Mouse (Mus musculus) limb, embryonic 12.5 days (tissue): ENCODE data around the gene Ccdc3. TPM values are rescaled to one million over a fixed set of nuclear protein-coding genes. Genes with fewer than 3 reads are reported as not detected.

Experiments
- ATAC-seq: fragments of 200-750 bp; cut with Nextera tagmentation; 2 replicates; pipeline ENCODE4 v1.8.0; 2017; ENCODE audit warnings: low read depth, moderate TSS enrichment; ENCODE audit not compliant: insufficient number of reproducible peaks, insufficient read depth, low FRiP score, low TSS enrichment
- H3K27ac ChIP-seq: fragments of 300-500 bp; sonication (generic); 2 replicates; pipeline ENCODE4 v1.5.1; 2016; ENCODE audit warnings: mild to moderate bottlenecking, moderate library complexity
- H3K27me3 ChIP-seq: fragments of 300-500 bp; sonication (generic); 2 replicates; pipeline ENCODE4 v1.6.1; 2016; ENCODE audit warnings: mild to moderate bottlenecking, moderate library complexity
- H3K36me3 ChIP-seq: fragments of 300-500 bp; sonication (generic); 2 replicates; pipeline ENCODE4 v1.6.1; 2016; ENCODE audit warnings: mild to moderate bottlenecking, moderate library complexity
- H3K4me1 ChIP-seq: fragments of 300-500 bp; sonication (generic); replicated peaks from 2 replicates; pipeline ENCODE4 v1.6.1; 2016
- H3K4me2 ChIP-seq: fragments of 300-500 bp; sonication (generic); 2 replicates; pipeline ENCODE4 v1.6.1; 2016; ENCODE audit warnings: mild to moderate bottlenecking, moderate library complexity
- H3K4me3 ChIP-seq: fragments of 300-500 bp; sonication (generic); replicated peaks from 2 replicates; pipeline ENCODE4 v1.5.1; 2016; ENCODE audit warnings: mild to moderate bottlenecking
- H3K9ac ChIP-seq: fragments of 300-500 bp; sonication (generic); replicated peaks from 2 replicates; pipeline ENCODE4 v1.6.1; 2016; ENCODE audit warnings: mild to moderate bottlenecking, moderate library complexity
- H3K9me3 ChIP-seq: fragments of 300-500 bp; sonication (generic); 2 replicates; pipeline ENCODE4 v1.6.1; 2016; ENCODE audit warnings: mild to moderate bottlenecking, moderate library complexity
- WGBS: fragments of 180-500 bp; shearing (Covaris S2); methylation state at CpG from one replicate; pipeline ENCODE4 v1.1.7; 2016; 5-methylcytosine and 5-hydroxymethylcytosine counted together
- polyA plus RNA-seq: library from polyadenylated mRNA; unstranded; fragments of >200 nt; fragmentation: Nextera tagmentation; extraction: Ambion mirVana; gene quantifications from 2 replicates; pipeline ENCODE4 v1.2.1, GENCODE M21; 2016

Ccdc3 gene
- polyA plus RNA-seq, 1 experiment from 2014 or later: 1.9 TPM

- Histone ChIP-seq H3K36me3 (no peaks in the 10 kb centered on the region), H3K4me3 (no peak overlapping the region), H3K4me1 (peaks cover 21% of the 10 kb centered on the region), H3K4me2 (no peak overlapping the region), H3K27ac (no peak overlapping the region), H3K27me3 (no peaks in the 10 kb centered on the region), H3K9ac (no peak overlapping the region), H3K9me3 (no peaks in the 10 kb centered on the region)
- ATAC-seq: no peak
- WGBS: 80% methylated on average over 3 of the region's 3 CpGs
Measured at GRCm38 (mm10) chr2:5161908-5162674, 24.5 kb downstream of the Ccdc3 start.

- Histone ChIP-seq H3K36me3 (no peaks in the 10 kb centered on the region), H3K4me1 (peaks cover 15% of the 10 kb centered on the region), H3K27ac (no peak overlapping the region), H3K9ac (no peak overlapping the region), H3K9me3 (no peaks in the 10 kb centered on the region), H3K27me3 (no peaks in the 10 kb centered on the region), H3K4me3 (no peak overlapping the region), H3K4me2 (no peak overlapping the region)
- no peak for ATAC-seq
- WGBS: 54% methylated on average over 5 of the region's 5 CpGs
Measured at GRCm38 (mm10) chr2:5162756-5163155, 25.2 kb downstream of the Ccdc3 start.

- Histone ChIP-seq H3K9me3 (no peaks in the 10 kb centered on the region), H3K36me3 (no peaks in the 10 kb centered on the region), H3K9ac (no peak overlapping the region), H3K4me2 (no peak overlapping the region), H3K27me3 (no peaks in the 10 kb centered on the region), H3K4me1 (peaks cover 8% of the 10 kb centered on the region), H3K27ac (no peak overlapping the region), H3K4me3 (no peak overlapping the region)
- no peak for ATAC-seq
- WGBS: 50% methylated on average over 4 of the region's 4 CpGs
Measured at GRCm38 (mm10) chr2:5165941-5166361, 28.4 kb downstream of the Ccdc3 start.

GRCm38 (mm10) chr2:5166796-5167195 lies 29.2 kb downstream of the Ccdc3 start:
- Histone ChIP-seq H3K4me3 (no peak overlapping the region), H3K4me2 (no peak overlapping the region), H3K9ac (no peak overlapping the region), H3K27me3 (no peaks in the 10 kb centered on the region), H3K4me1 (peaks cover 8% of the 10 kb centered on the region), H3K36me3 (no peaks in the 10 kb centered on the region), H3K27ac (no peak overlapping the region), H3K9me3 (no peaks in the 10 kb centered on the region)
- ATAC-seq: no peak
- WGBS: 79% methylated on average over 2 of the region's 2 CpGs

DNA sequence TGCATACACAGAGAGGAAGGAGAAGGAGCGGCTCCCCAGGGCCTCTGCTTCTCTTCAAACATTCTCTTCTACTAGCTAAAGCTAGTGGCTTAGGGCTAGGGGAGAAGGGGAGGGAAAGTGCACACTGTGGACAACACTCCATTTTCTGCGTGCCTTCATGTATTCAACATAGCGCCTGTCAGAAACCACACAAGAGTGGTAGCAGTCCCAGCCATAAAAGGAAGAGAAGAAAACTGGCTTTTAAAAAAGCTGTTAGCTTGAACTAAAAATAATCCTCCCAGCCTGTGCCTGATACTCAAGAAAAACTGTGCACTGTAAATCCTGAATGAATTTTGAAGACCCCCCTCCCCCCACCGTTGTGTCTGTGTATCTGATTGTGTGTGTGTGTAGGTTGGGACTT lies 33.2 kb downstream of the Ccdc3 start:
- no peaks in the 10 kb centered on the region for H3K27me3 ChIP-seq
- no peak overlapping the region for H3K9ac ChIP-seq
- H3K4me1 ChIP-seq: peaks cover 5% of the 10 kb centered on the region
- no peaks in the 10 kb centered on the region for H3K9me3 ChIP-seq
- H3K4me2 ChIP-seq: no peak overlapping the region
- no peaks in the 10 kb centered on the region for H3K36me3 ChIP-seq
- H3K4me3 ChIP-seq: no peak overlapping the region
- ATAC-seq: no peak
- H3K27ac ChIP-seq: no peak overlapping the region
- 81% methylated on average over 4 of the region's 4 CpGs for WGBS

GRCm38 (mm10) chr2:5171301-5172000 lies 33.9 kb downstream of the Ccdc3 start:
- H3K27ac ChIP-seq: no peak overlapping the region
- ATAC-seq: no peak
- H3K4me1 ChIP-seq: no peaks in the 10 kb centered on the region
- H3K4me3 ChIP-seq: no peak overlapping the region
- no peaks in the 10 kb centered on the region for H3K36me3 ChIP-seq
- no peaks in the 10 kb centered on the region for H3K9me3 ChIP-seq
- 68% methylated on average over 5 of the region's 5 CpGs for WGBS
- no peak overlapping the region for H3K9ac ChIP-seq
- no peak overlapping the region for H3K4me2 ChIP-seq
- H3K27me3 ChIP-seq: no peaks in the 10 kb centered on the region

GRCm38 (mm10) chr2:5172773-5173172 lies 35.2 kb downstream of the Ccdc3 start:
- no peak overlapping the region for H3K4me2 ChIP-seq
- H3K27ac ChIP-seq: no peak overlapping the region
- 88% methylated on average over 2 of the region's 2 CpGs for WGBS
- no peaks in the 10 kb centered on the region for H3K36me3 ChIP-seq
- H3K4me3 ChIP-seq: no peak overlapping the region
- H3K9ac ChIP-seq: no peak overlapping the region
- 0 out of 2 replicates have a peak, but pooled peaks cover 5% of the 10 kb centered on the region for H3K9me3 ChIP-seq
- no peaks in the 10 kb centered on the region for H3K4me1 ChIP-seq
- ATAC-seq: no peak
- H3K27me3 ChIP-seq: no peaks in the 10 kb centered on the region

GRCm38 (mm10) chr2:5174716-5175115 lies 37.1 kb downstream of the Ccdc3 start:
- no peak overlapping the region for H3K4me2 ChIP-seq

GRCm38 (mm10) chr2:5181462-5182443 lies 44.2 kb downstream of the Ccdc3 start:
- Histone ChIP-seq H3K9me3 (0 out of 2 replicates have a peak, but pooled peaks cover 2% of the 10 kb centered on the region), H3K4me3 (no peak overlapping the region), H3K27me3 (no peaks in the 10 kb centered on the region), H3K27ac (no peak overlapping the region), H3K9ac (no peak overlapping the region), H3K4me2 (no peak overlapping the region), H3K4me1 (peaks cover 12% of the 10 kb centered on the region; the same call in 1 of the 2 replicates), H3K36me3 (no peaks in the 10 kb centered on the region)
- 70% methylated on average over 5 of the region's 5 CpGs for WGBS
- no peak for ATAC-seq

More at GRCm38 (mm10) chr2:5174716-5175115, 37.1 kb downstream of the Ccdc3 start:
- no peak for ATAC-seq
- Histone ChIP-seq H3K4me1 (peaks cover 6% of the 10 kb centered on the region; the same call in 1 of the 2 replicates), H3K27ac (no peak overlapping the region), H3K9ac (no peak overlapping the region), H3K4me3 (no peak overlapping the region), H3K9me3 (0 out of 2 replicates have a peak, but pooled peaks cover 5% of the 10 kb centered on the region), H3K36me3 (no peaks in the 10 kb centered on the region), H3K27me3 (no peaks in the 10 kb centered on the region)

GRCm38 (mm10) chr2:5184166-5184565 lies 46.6 kb downstream of the Ccdc3 start:
- Histone ChIP-seq H3K9ac (no peak overlapping the region), H3K4me2 (no peak overlapping the region), H3K27ac (no peak overlapping the region), H3K9me3 (no peaks in the 10 kb centered on the region), H3K4me3 (no peak overlapping the region), H3K4me1 (peaks cover 7% of the 10 kb centered on the region; the same call in 1 of the 2 replicates), H3K36me3 (no peaks in the 10 kb centered on the region), H3K27me3 (no peaks in the 10 kb centered on the region)
- ATAC-seq: no peak
- WGBS: 68% methylated on average over 4 of the region's 4 CpGs

DNA sequence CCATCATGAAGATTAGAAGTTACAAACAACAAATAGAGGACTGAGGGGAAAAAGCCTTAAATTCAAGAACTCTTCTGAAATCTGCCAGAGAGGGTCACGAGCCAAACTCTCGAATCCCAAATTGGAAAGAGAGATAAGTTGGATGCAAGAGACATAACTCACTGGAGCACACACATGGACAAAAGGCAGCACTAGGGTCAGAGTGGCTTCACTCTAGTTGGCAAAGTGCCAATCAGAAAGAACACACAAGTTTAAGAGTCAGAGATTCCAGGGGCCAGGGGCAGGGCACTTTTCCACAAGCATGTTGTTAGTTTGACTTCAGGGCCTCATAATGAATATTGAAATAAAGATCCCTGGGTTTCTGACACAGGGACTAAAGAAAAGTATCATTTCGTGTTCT lies 48.1 kb downstream of the Ccdc3 start:
- whole genome bisulfite sequencing: 82% methylated on average over 3 of the region's 3 CpGs
- no peak overlapping the region for H3K4me3 ChIP-seq
- H3K27me3 ChIP-seq: no peaks in the 10 kb centered on the region
- ATAC-seq: no peak
- 0 out of 2 replicates have a peak, but pooled peaks cover 5% of the 10 kb centered on the region for H3K4me1 ChIP-seq
- H3K9ac ChIP-seq: no peak overlapping the region
- no peak overlapping the region for H3K27ac ChIP-seq
- no peaks in the 10 kb centered on the region for H3K9me3 ChIP-seq
- H3K4me2 ChIP-seq: no peak overlapping the region
- H3K36me3 ChIP-seq: no peaks in the 10 kb centered on the region
